Mouse (Mus musculus): ENCODE data around the gene Senp6. TPM values are rescaled to one million over a fixed set of nuclear protein-coding genes. Genes with fewer than 3 reads are reported as not detected.
A peak's percentile ranks its signal among the peaks of the same experiment; 100 is the strongest.
"Not testable (repeated sequence)": the region's sequence is repeated elsewhere in the genome, so short reads cannot be mapped to it uniquely, and the experiment has no call there.

Senp6 gene
- polyA plus RNA-seq, 1 experiment from 2014 or later, result 82.2 TPM

GRCm38 (mm10) chr9:80084429-80085092 is 17.9 kb downstream of the Senp6 start:
- H3K27ac ChIP-seq, result no peak overlapping the region
- peaks cover 7% of the 10 kb centered on the region for H3K36me3 ChIP-seq
- H3K9me3 ChIP-seq, result no peaks in the 10 kb centered on the region
- no peak overlapping the region for H3K9ac ChIP-seq
- ATAC-seq (ENCODE audit: insufficient number of reproducible peaks, insufficient read depth, low FRiP score, low TSS enrichment), result no peak
- H3K4me1 ChIP-seq, result peaks cover 20% of the 10 kb centered on the region
- no peak overlapping the region for H3K4me3 ChIP-seq
- no peak overlapping the region for H3K4me2 ChIP-seq (replicated peaks)
- no peaks in the 10 kb centered on the region for H3K27me3 ChIP-seq
- 58% methylated on average over 10 of the region's 10 CpGs for WGBS

GRCm38 (mm10) chr9:80085665-80086064 is 19.0 kb downstream of the Senp6 start:
- no peaks in the 10 kb centered on the region for H3K9me3 ChIP-seq
- peaks cover 20% of the 10 kb centered on the region for H3K4me1 ChIP-seq
- H3K27me3 ChIP-seq, result no peaks in the 10 kb centered on the region
- 50% methylated on average over 2 of the region's 2 CpGs for WGBS
- peaks cover 3% of the 10 kb centered on the region; the same call in 1 of the 2 replicates for H3K36me3 ChIP-seq
- no peak for ATAC-seq (ENCODE audit: insufficient number of reproducible peaks, insufficient read depth, low FRiP score, low TSS enrichment)
- H3K4me2 ChIP-seq (replicated peaks), result no peak overlapping the region
- peak overlapping the region; percentile 59; the same call in 1 of the 2 replicates for H3K27ac ChIP-seq
- H3K9ac ChIP-seq, result no peak overlapping the region
- no peak overlapping the region for H3K4me3 ChIP-seq

- H3K9ac ChIP-seq; H3K36me3 ChIP-seq; ATAC-seq (ENCODE audit: insufficient number of reproducible peaks, insufficient read depth, low FRiP score, low TSS enrichment); H3K27me3 ChIP-seq; H3K4me2 ChIP-seq (replicated peaks); H3K9me3 ChIP-seq; H3K4me3 ChIP-seq; H3K27ac ChIP-seq: not testable (repeated sequence)
- peaks cover 20% of the 10 kb centered on the region for H3K4me1 ChIP-seq
- WGBS, result 92% methylated on average over 5 of the region's 6 CpGs
These were observed 19.7 kb downstream of the Senp6 start for GRCm38 (mm10) chr9:80086272-80086966.

GRCm38 (mm10) chr9:80089409-80089808 is 22.7 kb downstream of the Senp6 start:
- Histone ChIP-seq H3K9ac (no peak overlapping the region), H3K36me3 (0 out of 2 replicates have a peak, but pooled peaks cover 7% of the 10 kb centered on the region), H3K9me3 (no peaks in the 10 kb centered on the region), H3K27me3 (no peaks in the 10 kb centered on the region), H3K27ac (no peak overlapping the region), H3K4me2 (replicated peaks) (no peak overlapping the region), H3K4me3 (no peak overlapping the region), H3K4me1 (peaks cover 18% of the 10 kb centered on the region)
- no peak for ATAC-seq (ENCODE audit: insufficient number of reproducible peaks, insufficient read depth, low FRiP score, low TSS enrichment)
- 66% methylated on average over 3 of the region's 3 CpGs for WGBS

GRCm38 (mm10) chr9:80096325-80096724 is 29.6 kb downstream of the Senp6 start:
- WGBS, result 85% methylated on average over 3 of the region's 3 CpGs
- Histone ChIP-seq H3K9me3 (no peaks in the 10 kb centered on the region), H3K4me1 (no peaks in the 10 kb centered on the region), H3K4me2 (replicated peaks) (no peak overlapping the region), H3K4me3 (no peak overlapping the region), H3K27me3 (no peaks in the 10 kb centered on the region), H3K9ac (no peak overlapping the region), H3K36me3 (0 out of 2 replicates have a peak, but pooled peaks cover 16% of the 10 kb centered on the region), H3K27ac (no peak overlapping the region)
- ATAC-seq (ENCODE audit: insufficient number of reproducible peaks, insufficient read depth, low FRiP score, low TSS enrichment), result no peak

GRCm38 (mm10) chr9:80145992-80146587 is 79.4 kb downstream of the Senp6 start:
- H3K9ac ChIP-seq, result no peak overlapping the region
- H3K4me1 ChIP-seq, result no peaks in the 10 kb centered on the region
- peaks cover 31% of the 10 kb centered on the region for H3K36me3 ChIP-seq
- no peaks in the 10 kb centered on the region for H3K27me3 ChIP-seq
- 30% methylated on average over 10 of the region's 10 CpGs for WGBS
- no peak overlapping the region for H3K4me3 ChIP-seq
- ATAC-seq (ENCODE audit: insufficient number of reproducible peaks, insufficient read depth, low FRiP score, low TSS enrichment), result no peak; the same call in 1 of the 2 replicates
- H3K27ac ChIP-seq, result 0 out of 2 replicates have a peak overlapping the region, but pooled peaks have one; percentile 19
- no peak overlapping the region for H3K4me2 ChIP-seq (replicated peaks)
- H3K9me3 ChIP-seq, result no peaks in the 10 kb centered on the region

- no peak overlapping the region for H3K9ac ChIP-seq
- H3K27me3 ChIP-seq, result no peaks in the 10 kb centered on the region
- H3K27ac ChIP-seq, result no peak overlapping the region
- H3K4me1 ChIP-seq, result no peaks in the 10 kb centered on the region
- H3K4me2 ChIP-seq (replicated peaks), result no peak overlapping the region
- H3K9me3 ChIP-seq, result no peaks in the 10 kb centered on the region
- WGBS, result 88% methylated on average over 5 of the region's 5 CpGs
- peaks cover 18% of the 10 kb centered on the region; the same call in 1 of the 2 replicates for H3K36me3 ChIP-seq
- no peak for ATAC-seq (ENCODE audit: insufficient number of reproducible peaks, insufficient read depth, low FRiP score, low TSS enrichment)
- no peak overlapping the region for H3K4me3 ChIP-seq
These were observed 82.9 kb downstream of the Senp6 start for GRCm38 (mm10) chr9:80149594-80149993.

- H3K36me3 ChIP-seq, result peaks cover 8% of the 10 kb centered on the region; the same call in 1 of the 2 replicates
- H3K27me3 ChIP-seq, result no peaks in the 10 kb centered on the region
- no peaks in the 10 kb centered on the region for H3K9me3 ChIP-seq
- ATAC-seq (ENCODE audit: insufficient number of reproducible peaks, insufficient read depth, low FRiP score, low TSS enrichment), result no peak
- H3K27ac ChIP-seq, result no peak overlapping the region
- H3K4me3 ChIP-seq, result no peak overlapping the region
- H3K4me1 ChIP-seq, result no peaks in the 10 kb centered on the region
- no peak overlapping the region for H3K9ac ChIP-seq
- WGBS, result 77% methylated on average over 5 of the region's 5 CpGs
- no peak overlapping the region for H3K4me2 ChIP-seq (replicated peaks)
These were observed 88.6 kb downstream of the Senp6 start for GRCm38 (mm10) chr9:80155277-80155676.

- Histone ChIP-seq H3K9me3 (no peaks in the 10 kb centered on the region), H3K27me3 (no peaks in the 10 kb centered on the region), H3K4me2 (replicated peaks) (no peak overlapping the region), H3K27ac (no peak overlapping the region), H3K9ac (no peak overlapping the region), H3K4me3 (no peak overlapping the region), H3K36me3 (peaks cover 8% of the 10 kb centered on the region; the same call in 1 of the 2 replicates), H3K4me1 (no peaks in the 10 kb centered on the region)
- no peak for ATAC-seq (ENCODE audit: insufficient number of reproducible peaks, insufficient read depth, low FRiP score, low TSS enrichment)
- WGBS, result 50% methylated on average over 5 of the region's 5 CpGs
These were observed 90.1 kb downstream of the Senp6 start for GRCm38 (mm10) chr9:80156780-80157179.

- Histone ChIP-seq H3K9ac (no peak overlapping the region), H3K4me2 (replicated peaks) (no peak overlapping the region), H3K4me1 (no peaks in the 10 kb centered on the region), H3K27ac (no peak overlapping the region), H3K4me3 (no peak overlapping the region), H3K9me3 (no peaks in the 10 kb centered on the region), H3K36me3 (peaks cover under 1% of the 10 kb centered on the region; the same call in 1 of the 2 replicates), H3K27me3 (no peaks in the 10 kb centered on the region)
- no peak for ATAC-seq (ENCODE audit: insufficient number of reproducible peaks, insufficient read depth, low FRiP score, low TSS enrichment)
- WGBS, result 83% methylated on average over 12 of the region's 12 CpGs
These were observed 91.2 kb downstream of the Senp6 start for GRCm38 (mm10) chr9:80157840-80158465.

GRCm38 (mm10) chr9:80158937-80159336 is 92.2 kb downstream of the Senp6 start:
- H3K4me3 ChIP-seq, result no peak overlapping the region
- no peak overlapping the region for H3K9ac ChIP-seq
- 0 out of 2 replicates have a peak, but pooled peaks cover under 1% of the 10 kb centered on the region for H3K4me1 ChIP-seq
- no peaks in the 10 kb centered on the region for H3K36me3 ChIP-seq
- no peak overlapping the region for H3K27ac ChIP-seq
- H3K4me2 ChIP-seq (replicated peaks), result no peak overlapping the region
- 84% methylated on average over 5 of the region's 5 CpGs for WGBS
- no peak for ATAC-seq (ENCODE audit: insufficient number of reproducible peaks, insufficient read depth, low FRiP score, low TSS enrichment)
- H3K9me3 ChIP-seq, result no peaks in the 10 kb centered on the region
- H3K27me3 ChIP-seq, result no peaks in the 10 kb centered on the region
